Mouse (Mus musculus): ENCODE data around the gene Opn5.

Opn5 gene

DNA sequence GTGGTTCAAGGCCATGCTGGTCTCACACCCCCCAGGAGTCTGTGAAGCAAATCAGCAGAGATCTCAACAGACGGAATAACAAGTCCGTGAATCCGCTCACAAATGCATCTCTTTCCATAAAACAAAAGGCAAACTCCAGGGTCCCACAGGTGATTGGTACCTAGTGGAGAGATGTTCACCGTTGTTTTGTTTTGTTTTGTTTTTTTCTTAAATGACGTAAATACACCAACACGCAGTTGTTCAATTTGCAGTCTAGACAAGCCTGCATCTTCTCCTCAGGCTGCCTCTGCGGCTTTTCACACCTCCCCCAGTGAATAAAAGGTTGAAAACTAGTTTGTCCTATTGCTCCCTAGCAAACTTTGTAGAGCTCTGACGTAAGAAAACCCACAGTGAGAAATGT lies at the start of gene Opn5:
TSS of gene Opn5 (minus strand) at position 101 of the 400 bp plus-strand sequence.
- in situ Hi-C loops (cut with MboI; ENCODE audit: unreplicated experiment in 2 of 2), result loop anchor here in 1 of 2 experiments (25.0 kb wide), 1 partner anchor 1799 kb away; the partner anchor contains the start of genes Crisp2 and Rhag

DNA sequence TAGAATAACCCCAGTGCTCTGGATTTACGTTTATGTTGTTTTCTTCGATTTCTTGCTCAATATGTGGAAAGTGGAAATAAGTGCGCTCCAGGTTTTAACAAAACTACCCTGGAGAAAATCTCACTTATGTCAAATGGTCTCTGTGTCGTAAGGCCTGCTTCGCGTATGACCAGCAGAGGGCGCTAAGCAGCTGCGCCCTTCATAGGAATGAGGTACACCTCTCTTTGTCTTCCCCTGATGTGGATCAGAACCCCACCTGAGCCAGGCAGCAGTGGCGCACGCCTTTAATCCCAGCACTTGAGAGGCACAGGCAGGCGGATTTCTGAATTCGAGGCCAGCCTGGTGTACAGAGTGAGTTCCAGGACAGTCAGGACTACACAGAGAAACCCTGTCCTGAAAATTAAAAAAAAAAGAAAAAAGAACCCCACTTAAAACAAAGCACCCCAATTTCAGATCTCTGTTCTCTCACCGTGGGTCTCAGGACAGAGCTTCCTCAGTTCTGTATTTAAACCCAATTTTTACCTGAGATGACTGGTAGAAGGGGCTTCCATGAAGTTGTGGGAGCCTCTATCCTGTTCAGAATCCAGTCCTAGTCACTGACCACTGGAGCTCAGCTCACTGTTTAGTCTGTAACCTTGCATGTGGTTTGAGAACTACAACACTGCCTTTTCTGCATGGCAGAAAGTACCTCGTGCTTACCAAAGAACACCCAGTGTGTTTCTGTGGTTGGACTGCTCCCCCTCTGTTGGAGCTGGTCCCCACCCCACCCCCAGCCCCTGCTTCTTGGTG lies 47.6 kb upstream of the Opn5 start:
- in situ Hi-C loops (cut with MboI; ENCODE audit: unreplicated experiment in 2 of 2), result loop anchor here (5.0 to 25.0 kb wide), 2 partner anchors 128 to 283 kb away; no protein-coding TSS in a partner anchor

DNA sequence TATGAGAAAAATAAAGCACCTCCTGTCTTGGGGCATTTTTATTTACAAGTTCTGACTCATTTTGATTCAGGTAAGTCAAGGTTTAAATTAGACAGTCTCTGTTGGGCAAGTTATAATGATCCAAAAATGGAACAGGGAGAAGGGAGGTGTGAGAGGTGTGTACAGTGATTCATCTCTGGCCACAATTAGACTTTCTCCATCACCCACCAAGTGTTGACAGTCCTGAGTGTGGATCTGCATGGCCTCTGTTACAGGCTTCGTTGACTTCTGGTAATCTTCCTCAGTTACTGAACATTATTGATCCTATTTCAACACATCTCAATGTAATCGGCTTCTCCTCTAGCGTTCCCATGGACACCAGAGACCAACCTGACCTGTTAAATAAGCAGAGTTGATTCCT lies 32.2 kb upstream of the Opn5 start:
- in situ Hi-C loops (cut with MboI; ENCODE audit: unreplicated experiment in 2 of 2), result no loop called here

DNA sequence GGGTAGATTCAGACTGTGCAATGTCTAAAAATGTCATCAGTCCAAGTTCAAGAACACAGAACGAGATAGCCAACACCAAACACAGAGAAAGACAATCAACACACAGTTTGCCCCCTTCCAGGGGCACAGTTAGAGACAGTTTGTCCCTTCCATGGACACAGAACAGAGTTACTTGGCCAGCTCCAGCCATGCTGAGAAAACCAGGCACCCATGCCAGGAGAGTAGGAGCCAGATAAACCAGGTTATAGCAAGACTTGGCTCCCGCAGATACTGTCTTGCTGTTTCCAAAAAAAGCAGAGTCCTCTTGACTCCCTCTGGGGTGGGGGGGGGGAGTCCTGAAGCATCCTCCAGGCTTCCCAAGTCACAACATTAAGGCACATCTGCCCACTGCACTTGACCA lies 19.0 kb upstream of the Opn5 start:
- in situ Hi-C loops (cut with MboI; ENCODE audit: unreplicated experiment in 2 of 2), result no loop called here

DNA sequence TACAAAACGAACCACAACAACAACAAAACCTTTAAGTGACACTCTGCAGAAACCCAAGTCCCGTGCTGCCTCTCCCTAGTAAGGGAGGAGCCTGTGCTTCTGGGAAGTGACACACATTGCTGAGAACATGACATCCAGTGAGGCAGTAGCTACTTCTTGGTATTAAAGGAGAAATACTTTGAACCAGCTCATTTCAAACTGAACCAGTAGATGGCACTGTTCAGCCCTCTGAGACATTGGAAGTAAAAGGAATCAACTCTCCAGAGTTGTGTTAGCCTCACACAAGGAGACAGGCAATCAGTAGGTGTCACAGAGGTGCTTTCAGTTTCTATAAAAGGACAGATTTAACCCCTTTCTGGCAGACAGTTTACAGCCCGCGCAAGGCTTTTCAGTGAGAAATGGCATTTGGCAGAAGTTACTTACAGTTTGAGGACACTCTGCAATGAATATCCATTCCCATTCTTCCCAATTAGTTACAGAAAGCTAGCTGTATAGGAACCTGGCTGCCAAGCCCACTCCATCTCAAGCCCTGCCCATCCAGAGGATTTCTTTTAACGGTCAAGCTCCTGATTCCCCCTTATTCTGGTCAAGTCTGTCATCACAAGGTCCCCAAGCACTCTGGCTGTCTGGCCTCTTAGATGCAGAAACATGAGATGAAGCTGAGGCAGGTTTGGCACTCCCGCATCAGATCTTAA lies 2.0 kb upstream of the Opn5 start:
- in situ Hi-C loops (cut with MboI; ENCODE audit: unreplicated experiment in 2 of 2), result loop anchor here in 1 of 2 experiments (25.0 kb wide), 1 partner anchor 1801 kb away; the partner anchor contains the start of genes Crisp2 and Rhag

DNA sequence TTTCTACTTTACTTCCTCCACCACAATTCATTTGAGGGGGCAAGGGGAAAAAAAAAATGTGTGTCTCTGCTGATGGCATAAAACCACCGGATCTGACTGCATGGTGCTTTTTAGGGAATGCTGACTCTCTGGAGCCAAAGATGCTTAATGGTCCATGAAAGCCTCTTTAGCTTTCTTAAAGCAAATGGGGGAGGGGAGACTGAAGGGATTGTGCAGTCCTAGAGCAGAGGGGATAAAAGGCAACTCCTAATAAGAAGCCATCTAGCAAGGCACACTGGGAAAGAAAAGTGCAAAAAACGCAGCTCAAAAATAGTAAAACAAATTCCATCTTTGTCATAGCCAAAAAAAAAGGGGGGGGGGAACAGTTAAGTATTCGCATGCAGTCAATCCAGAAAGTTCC lies 2.9 kb downstream of the Opn5 start:
- in situ Hi-C loops (cut with MboI; ENCODE audit: unreplicated experiment in 2 of 2), result loop anchor here in 1 of 2 experiments (25.0 kb wide), 1 partner anchor 1796 kb away; the partner anchor contains the start of genes Crisp2 and Rhag

DNA sequence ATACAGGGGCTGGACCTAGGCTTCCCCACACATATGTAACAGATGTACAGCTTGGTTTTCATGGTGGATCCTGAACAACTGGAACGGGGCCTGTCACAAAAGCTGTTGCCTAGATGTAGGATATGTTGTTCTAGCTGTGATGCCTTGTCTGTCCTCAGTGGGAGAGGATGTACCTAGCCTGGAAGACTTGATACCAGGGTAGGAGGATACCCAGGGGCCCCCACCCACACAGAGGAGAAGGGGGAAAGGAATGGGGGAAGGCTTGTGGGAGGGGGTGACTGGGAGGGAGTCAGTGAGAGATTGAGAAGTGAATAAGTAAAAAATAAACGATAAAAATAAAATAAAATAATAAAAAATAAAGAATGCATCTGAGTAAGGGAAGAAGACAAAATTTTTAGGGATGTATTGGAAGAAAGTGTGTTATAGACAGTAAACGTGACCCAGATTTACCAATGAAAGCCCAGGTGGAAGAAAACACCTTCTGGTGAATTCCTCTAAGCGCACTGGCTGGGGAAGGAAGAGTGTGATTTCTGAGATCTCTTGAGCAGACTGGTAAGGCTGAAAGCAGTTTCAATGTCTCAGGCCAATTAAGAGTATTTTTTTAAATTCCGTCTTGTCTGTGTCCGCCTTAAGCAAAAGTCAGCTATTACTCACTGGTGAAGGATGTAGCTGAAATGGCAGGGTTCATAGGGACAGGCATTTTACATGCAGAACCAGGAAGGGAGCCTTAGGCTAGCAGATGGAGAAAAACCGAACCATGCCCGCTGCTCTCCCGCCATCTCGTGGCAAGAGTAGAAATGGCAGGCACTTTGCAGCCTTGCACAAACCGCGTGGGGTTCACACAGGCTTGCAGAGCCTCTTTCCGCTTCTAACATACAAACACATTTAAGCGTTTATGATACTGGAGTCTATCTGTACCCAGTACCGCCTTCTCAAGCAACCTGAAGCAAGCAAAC lies 8.1 kb downstream of the Opn5 start:
- in situ Hi-C loops (cut with MboI; ENCODE audit: unreplicated experiment in 2 of 2), result loop anchor here in 1 of 2 experiments (25.0 kb wide), 1 partner anchor 1791 kb away; the partner anchor contains the start of genes Crisp2 and Rhag

DNA sequence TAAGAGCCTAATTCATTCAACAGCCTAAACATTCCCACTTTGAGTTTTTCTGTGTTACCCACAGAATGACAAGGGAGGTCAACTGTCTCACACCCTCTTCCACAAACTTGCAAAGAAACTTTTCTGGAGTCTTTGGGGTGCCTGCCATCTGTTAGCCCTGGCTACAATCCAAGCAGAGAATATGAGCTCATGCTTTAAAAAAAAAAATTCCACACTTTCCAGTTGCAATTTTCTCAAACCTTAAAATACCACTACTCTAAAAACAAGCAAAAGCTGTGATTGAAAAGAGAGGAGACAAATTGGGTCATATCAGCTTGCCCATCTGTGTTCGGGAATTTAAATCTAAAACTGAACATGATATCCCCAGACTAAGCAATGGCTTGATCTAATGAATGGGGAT lies 24.7 kb downstream of the Opn5 start:
- in situ Hi-C loops (cut with MboI; ENCODE audit: unreplicated experiment in 2 of 2), result no loop called here

DNA sequence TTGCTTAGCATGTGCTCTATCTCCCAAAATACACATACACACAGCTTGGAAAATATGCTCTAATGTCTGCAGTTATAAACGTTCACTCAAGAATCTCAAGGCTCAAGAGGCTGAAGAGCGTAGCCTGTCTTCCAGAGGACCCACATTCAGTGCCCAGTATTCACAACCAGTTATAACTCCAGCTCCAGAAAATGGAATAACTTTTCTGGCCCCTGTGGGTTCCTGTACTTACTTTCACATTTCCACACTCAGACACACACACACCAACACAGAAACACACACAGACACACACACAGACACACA lies 28.2 kb downstream of the Opn5 start:
- in situ Hi-C loops (cut with MboI; ENCODE audit: unreplicated experiment in 2 of 2), result no loop called here

DNA sequence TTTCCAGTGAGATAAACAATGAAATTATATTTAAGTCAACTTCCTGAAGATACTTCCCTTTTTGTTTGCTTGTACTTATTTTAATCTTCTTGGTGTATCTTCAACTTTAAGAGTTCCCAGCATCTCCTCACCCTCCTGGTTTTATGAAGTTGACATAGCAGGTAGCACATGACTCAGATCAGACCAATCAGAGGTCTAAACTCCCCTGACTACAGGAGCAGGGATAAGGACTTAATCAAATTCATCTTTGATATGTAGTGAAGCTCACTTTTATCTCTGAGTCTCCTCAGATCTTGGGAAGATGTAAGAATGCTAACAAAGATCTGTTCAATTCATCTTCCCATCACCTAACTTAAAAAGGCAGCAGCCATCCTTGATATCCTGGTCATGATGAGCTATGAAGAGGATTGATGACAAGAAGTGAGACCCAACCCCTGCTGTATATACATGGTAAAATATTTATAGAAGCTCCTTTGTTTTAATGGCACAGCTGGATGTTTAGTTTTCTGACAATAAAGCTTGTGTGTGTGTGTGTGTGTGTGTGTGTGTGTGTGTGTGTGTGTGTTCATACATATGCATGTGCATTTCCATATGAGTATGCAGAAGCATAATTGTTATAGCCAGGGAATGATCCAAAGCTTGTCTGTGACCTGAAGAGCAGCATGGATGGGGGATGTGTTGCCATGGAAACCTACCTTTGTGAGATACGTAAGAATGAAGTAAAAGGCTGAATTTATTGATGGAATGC lies 28.7 kb downstream of the Opn5 start:
- in situ Hi-C loops (cut with MboI; ENCODE audit: unreplicated experiment in 2 of 2), result no loop called here

DNA sequence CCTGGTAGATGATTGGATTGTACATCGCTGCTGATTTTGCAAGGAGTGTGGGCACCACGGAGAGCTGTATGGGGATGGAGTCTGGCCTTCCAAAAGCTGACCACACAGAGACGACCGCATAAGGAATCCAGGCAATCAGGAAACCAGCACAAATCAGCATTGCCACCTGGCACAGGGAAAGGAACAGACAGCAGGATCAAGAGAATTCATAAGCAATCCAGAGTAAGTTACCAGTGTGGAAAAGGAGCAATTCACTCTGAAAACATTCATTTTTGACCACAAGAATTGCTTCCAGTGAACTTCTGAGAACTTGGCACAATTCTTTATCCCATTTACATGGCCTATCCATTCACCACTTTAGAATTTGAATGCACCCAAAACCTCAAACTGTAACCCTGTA lies 30.6 kb downstream of the Opn5 start:
- in situ Hi-C loops (cut with MboI; ENCODE audit: unreplicated experiment in 2 of 2), result no loop called here

DNA sequence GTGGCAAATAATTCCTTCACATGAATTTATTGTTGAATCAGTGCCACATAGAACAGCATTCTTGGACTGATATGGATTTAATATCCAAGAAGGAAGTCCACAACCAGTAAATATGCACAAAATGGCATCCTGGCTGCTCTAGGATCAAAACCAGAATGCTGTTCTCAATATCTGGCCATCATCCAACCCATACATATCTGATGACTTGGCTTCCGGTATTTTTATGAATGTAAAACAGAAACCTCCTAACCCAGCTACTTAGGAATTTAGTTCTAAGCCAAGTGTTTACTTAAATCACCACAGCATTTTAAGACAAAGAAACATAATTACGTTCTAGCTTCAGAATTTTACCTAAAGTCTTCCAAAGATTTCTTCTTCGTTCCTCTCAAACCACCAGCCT lies 31.0 kb downstream of the Opn5 start:
- in situ Hi-C loops (cut with MboI; ENCODE audit: unreplicated experiment in 2 of 2), result no loop called here

DNA sequence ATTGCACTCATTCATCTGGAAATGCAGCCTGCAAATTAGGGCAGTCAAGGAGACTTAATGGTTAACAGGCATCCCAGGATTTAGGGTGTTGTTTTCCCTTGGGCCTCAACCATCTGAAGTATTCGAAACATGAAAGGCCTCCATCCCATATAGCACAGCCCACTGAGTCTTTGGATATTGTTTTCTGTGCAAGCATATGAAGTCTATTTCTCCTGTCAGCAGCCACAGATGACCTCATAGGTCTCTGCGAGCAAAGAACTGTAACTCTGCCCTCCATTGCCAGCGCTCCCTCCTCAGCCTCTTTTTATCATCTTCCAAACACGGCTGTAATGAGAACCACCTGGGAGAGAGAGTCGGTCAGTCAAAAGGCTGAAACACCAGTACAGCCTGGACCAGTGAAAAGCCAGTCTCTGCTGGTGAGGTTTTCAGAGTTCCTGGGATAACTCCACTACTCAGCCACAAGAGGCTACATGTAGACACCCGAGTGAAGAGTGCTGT lies 34.5 kb downstream of the Opn5 start:
- in situ Hi-C loops (cut with MboI; ENCODE audit: unreplicated experiment in 2 of 2), result no loop called here

DNA sequence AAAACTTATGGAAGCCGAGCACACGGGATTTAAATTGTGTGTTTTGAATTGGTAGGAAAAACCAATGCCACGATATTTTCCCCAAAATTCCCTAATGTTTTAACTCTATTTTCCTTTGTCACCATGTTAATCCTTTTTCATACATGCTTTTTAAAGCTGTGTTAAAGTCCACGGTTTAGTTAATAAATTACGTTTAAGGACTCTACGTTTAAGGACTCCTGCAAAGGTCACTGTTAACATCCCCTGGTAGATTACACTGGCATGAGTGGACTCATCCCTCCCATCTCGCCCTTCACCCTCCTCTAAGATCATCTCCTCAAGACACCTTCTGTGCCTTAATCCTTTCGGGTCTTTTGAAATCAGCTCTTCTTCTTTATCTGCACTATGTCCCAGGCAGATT lies 37.4 kb downstream of the Opn5 start:
- in situ Hi-C loops (cut with MboI; ENCODE audit: unreplicated experiment in 2 of 2), result no loop called here

DNA sequence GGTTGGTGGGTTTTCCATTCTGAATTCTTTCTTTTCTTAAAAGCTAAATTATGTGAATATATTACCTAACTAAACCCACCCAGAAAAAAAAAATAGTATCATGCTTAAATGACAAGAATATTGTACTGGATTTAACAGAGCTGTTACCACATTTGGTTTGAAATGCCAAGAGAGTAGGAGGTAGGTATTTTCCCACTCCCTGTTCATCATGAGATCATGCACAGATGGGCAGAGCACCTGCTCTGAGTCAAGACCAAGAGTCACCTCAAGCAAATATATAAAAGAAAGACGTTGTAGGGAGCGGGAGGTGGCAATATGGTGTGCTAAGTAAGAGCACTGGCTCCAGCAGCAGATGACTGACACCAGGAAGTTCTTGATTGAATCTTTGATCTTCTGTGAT lies 61.6 kb downstream of the Opn5 start:
- in situ Hi-C loops (cut with MboI; ENCODE audit: unreplicated experiment in 2 of 2), result no loop called here

DNA sequence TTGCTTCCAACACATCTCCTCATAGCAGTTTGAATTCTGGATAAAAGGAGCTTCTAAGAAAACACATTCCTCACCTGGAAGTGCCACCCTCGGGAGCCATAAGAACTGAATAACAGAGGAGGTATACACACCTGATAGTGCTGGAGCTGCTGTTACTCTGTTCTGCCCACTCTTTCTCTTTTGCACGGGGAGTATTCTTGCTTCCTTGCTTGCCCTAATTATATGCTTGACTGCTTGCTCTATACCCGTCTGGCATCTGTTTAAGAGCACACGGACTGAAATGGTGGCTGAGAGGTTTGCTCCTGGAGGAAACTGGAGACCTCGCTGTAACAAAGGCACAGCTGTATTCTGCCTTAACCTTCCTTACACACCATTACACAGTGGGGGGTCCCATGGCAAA lies 81.0 kb downstream of the Opn5 start:
- in situ Hi-C loops (cut with MboI; ENCODE audit: unreplicated experiment in 2 of 2), result no loop called here

DNA sequence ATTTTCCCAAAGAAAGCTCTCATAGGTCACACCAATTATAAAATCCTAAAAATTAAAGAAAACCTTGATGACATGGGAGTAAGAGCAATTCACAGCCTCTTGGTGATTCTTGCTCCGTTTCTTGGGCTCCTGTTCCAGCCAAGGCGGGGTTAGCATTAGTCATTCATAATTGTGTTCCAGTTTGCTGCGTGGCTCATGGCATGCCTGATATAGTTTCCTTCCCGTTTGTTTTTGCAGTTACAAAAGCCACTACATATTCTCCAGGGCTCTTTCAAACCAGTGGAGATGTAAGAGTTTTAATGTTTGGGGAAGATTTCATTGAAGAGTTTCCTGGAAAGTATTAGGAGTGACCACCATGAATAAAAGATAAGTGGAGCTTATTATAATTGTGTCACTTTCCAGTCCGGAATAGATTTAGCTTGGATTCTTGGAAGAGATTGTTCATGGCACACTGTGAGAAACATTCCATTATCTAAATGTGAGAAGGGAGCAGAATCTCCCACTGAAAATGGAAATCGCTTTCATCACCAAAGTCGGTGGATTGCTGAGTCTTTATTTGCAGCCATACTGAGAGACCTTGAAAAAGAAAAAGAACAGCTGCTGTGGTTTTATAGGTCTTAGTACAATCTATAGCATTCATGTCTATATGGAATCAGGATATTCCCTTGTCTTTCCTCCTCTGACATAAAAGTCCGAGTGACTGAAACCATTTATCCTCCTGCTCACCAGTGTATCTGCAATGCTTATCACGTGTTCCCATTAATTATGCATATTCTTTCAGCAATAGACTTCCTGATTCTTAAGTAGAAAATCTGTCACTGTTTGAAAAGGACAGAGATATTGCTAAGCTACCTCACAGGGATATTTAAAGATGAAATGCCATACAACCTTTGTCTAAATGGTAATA lies 101.6 kb downstream of the Opn5 start:
- in situ Hi-C loops (cut with MboI; ENCODE audit: unreplicated experiment in 2 of 2), result no loop called here
